Mouse (Mus musculus): ENCODE measurements around the gene Chrng.

- TF ChIP-seq POLR2A (IDR thresholded peaks at IDR 0.05; ENCODE audit: extremely low read depth, insufficient read depth, low read length) (no peak), CTCF (IDR thresholded peaks at IDR 0.05; ENCODE audit: extremely low read depth, insufficient read depth, low read length) (no peak)
Observed at GRCm38 (mm10) chr1:87205038-87205437, 581 bp downstream of the Chrng start.
